Mouse (Mus musculus) embryo, embryonic 9.5 days (tissue): Measurements from ENCODE around the gene Oma1.

Experiments
- DNase-seq: peaks from one replicate; pipeline ENCODE4 v3.0.0-alpha.2; 2017; ENCODE audit errors: extremely low spot score

Oma1 gene

DNA sequence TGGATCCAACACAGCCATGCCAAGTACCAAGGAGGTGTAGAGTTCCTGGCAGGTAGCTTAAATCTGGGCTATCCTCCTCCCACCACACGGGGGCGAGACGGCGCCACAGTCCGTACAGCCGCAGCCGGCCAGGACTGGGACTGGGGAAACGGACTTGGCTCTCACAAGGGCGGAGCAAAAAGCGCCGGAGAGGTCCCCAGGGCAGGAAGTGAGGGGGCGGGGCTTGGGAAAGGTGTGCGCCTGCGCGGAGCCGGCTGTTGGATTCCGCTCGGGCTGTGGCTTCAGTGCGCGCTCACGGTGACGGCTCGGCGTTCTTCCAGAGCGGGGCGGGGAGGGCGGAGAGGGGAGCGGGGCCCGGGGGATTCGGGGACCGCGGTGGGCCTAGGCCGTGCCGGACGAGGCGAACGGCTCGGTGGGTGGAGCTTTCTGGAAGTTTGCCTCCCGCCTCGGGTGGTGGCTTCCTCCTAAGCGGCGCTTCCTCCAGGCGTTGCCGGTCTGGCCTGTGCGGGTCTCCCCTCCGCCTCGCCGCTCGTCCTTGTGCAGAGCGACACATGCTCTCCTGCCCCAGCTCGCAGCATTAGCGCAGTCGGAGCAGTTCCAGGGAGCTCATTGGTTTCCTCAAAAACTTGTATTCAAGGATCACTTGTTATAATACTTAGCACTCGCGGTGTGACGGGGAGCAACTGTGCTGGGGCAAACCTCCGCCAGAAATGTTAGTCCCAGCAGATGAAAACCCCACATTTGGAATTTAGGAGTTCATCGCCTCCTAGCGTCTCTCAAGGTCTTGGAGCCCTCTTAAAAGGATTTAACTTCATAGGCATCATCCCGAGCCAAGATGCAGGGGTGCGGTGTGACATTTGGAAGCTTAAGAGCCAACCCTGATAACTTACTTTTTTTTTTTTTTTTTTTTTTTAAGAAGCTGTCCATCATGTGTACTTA lies at the start of gene Oma1:
Gene Oma1 (plus strand): TSS at position 226 of the 939 bp plus-strand sequence.
- peak; percentile 99 for DNase-seq

DNA sequence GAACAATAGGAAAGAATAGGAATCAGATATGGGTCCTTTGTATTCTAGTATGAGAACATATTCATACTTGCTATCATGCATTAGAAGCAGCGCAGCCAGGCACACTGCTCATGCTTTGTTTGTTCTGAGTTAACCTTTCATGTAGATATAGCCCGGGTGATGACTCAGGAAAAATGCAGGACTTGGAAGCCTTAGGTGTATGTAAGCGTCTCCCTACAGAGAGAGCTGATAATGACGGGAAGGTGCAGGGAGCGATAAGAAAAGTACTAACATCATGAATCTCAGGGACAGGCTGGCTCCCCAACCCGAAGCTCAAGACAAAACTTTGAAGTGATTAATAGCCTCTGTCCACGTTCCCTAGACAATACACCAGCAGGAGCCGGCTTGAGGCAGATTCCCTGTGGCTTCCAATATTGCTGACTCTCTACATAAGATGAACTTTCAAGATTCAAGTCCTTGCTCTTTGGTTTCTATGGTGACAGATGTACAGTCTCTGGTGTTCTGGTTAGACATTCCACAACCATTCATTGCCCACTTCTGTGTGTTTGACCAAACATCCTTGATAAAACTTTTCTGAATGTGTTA lies 49.7 kb upstream of the Oma1 start:
- peak; percentile 34 for DNase-seq

DNA sequence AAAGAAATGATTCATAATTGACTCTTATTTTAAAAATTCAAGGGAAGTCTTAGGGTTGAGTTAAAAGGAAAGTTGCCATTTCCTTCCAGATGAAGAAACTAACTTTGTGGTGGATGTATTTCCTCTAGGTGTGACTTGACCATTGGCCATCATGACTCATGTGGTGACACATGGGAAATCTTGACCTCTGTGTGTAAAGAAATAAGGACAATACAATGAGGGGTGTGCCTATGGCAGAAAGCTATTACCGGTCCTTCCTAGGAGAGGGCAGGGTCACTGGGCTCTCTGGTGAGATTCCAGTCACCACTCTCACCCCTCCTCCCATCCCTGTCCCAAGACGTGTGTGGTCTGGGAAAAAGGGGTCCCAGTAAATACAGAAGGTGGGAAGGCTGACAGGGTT lies 48.4 kb upstream of the Oma1 start:
- DNase-seq = no peak

DNA sequence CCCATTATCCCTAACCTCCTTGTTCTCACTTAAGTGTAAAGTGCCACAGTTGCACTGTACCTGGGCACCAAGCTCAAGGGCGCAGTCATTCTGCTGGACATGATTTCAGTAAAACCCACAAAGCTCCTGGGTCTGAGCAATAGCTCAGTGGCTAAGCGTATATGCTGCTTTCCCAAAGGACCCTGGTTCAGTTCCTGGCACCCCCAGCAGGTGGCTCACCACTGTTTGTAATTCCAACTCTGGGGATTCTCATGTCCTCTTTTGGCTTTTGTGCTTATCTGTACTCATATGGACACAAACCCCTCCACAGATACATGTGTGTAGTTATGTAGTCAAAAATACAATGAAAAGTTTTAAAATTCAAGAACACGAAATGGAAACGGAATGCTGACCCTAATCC lies 44.3 kb upstream of the Oma1 start:
- no peak for DNase-seq

DNA sequence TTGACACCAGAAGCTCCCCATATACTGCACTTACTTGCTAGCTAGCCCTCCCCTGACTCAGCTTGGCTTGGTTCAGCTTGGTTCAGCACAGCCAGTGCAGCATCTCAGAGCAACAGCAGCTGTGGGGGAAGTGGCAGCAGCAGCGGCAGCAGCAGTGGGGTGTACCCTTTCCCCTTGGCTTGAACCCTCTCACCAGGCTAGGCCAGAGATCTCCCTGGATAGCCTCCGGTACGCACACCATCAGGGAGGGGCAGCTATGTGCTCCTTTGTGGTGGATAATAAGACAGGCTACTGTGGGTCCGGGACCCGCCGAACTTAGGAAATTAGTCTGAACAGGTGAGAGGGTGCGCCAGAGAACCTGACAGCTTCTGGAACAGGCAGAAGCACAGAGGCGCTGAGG lies 40.6 kb upstream of the Oma1 start:
- no peak for DNase-seq

GRCm38 (mm10) chr4:103288342-103288741 lies 25.3 kb upstream of the Oma1 start:
- no peak for DNase-seq

DNA sequence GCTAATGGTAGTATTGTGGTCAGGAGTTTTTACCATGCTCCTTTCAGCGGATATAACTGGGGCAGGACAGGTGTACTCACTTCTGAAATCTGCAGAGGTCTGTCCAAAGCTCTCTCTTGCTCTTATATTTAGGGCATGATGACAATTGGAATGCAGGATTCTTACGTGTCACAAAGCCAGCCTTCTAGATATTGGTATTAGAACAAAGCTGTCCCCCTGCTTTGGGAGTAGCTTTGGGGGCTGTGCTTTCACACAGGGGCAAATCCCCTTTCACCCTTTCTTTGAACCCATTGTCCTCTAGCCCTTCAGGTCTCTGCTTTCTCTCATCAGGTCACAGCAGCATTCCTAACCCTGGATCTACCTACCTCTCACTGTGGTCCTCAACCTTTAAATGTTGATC lies 22.8 kb upstream of the Oma1 start, which contains the start of gene 4921539E11Rik:
Gene 4921539E11Rik (minus strand): TSS at position 101 of the 400 bp plus-strand sequence.
- no peak for DNase-seq

GRCm38 (mm10) chr4:103299342-103299741 lies 14.3 kb upstream of the Oma1 start:
- no peak for DNase-seq

DNA sequence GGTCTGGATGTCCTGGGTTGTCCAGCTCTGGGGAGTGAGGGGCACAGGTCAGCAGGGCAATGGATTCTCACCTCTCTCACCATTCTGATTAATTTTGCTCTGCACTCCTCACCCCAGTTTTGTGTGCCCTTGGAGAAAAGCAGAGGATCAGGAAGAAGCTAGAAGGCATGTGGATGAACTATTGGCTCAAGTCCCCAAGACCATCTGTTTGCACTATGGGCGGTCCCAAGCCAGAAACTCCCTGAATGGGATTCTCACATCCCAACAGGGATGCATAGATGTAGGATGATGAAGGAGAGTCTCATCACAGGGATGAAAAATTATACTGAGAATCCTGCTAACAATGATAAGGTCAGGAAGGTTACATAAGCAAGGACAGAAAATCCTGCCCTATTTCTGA lies 9.8 kb upstream of the Oma1 start:
- DNase-seq = no peak

GRCm38 (mm10) chr4:103314526-103314910 lies 906 bp downstream of the Oma1 start:
- no peak for DNase-seq

GRCm38 (mm10) chr4:103315861-103316260 lies 2.2 kb downstream of the Oma1 start:
- no peak for DNase-seq

- no peak for DNase-seq
Measured at GRCm38 (mm10) chr4:103321461-103321860, 7.8 kb downstream of the Oma1 start.

- peak; percentile 22 for DNase-seq
Measured at GRCm38 (mm10) chr4:103324688-103325451, 11.3 kb downstream of the Oma1 start.

- no peak for DNase-seq
Measured at GRCm38 (mm10) chr4:103326994-103327393, 13.4 kb downstream of the Oma1 start.

DNA sequence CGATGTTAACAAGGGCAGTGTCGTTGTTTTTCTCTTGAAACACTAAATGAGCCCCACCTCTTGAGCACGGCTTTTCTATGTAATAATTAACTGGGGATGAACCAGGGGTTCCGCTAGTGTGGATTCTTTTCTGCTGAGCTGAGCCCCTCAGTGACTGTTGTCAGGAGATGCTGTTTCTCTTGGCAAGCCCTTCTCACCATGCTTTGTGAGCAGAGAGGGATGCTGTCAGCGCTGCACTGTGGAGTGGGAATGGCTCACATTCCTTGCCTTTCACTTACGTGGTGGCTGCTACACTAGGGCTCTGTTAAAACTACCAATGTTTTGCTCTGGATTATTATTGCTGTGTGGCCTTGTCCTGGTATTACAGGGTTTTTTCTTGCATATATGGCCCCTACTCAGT lies 15.7 kb downstream of the Oma1 start:
- DNase-seq = no peak

DNA sequence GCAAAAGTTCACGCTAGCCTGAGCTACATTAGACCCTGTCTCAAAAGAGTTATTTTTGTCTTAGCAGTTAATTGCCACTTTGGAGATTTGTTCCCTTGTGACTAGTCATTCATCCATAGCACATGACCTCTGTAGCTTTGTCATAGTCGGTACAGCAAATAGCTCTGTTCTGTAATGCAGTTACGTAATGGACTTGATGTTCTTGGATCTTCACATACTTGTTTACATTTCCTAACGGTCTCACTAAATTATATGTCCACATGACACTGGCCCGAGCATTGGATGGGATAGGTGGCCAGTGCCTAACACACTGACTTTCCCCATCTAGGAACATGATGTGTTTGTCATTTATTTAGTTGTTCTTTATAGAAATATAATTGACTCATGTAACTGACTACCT lies 21.5 kb downstream of the Oma1 start:
- DNase-seq = no peak

- DNase-seq = no peak
Measured at GRCm38 (mm10) chr4:103340726-103341125, 27.1 kb downstream of the Oma1 start.

DNA sequence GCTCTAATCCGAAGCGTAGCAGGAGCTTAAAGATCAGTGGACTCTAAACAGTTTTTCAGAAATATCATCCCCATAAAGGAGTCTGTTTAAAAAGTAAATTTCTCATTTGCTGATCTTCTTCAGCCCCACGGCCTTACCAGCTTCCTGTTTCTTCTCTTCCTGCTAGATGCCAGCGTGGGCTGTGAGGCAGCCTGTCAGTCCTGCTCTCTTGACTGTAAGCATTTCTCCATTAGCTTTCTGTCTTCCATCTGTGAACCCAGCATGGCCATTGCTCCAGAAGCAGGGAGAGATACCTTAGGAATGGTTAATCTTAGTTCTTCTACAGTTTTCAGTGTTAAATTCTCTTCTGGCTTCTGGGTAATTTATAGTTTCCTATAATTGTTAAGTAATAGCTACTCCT lies 28.0 kb downstream of the Oma1 start:
- DNase-seq = no peak

DNA sequence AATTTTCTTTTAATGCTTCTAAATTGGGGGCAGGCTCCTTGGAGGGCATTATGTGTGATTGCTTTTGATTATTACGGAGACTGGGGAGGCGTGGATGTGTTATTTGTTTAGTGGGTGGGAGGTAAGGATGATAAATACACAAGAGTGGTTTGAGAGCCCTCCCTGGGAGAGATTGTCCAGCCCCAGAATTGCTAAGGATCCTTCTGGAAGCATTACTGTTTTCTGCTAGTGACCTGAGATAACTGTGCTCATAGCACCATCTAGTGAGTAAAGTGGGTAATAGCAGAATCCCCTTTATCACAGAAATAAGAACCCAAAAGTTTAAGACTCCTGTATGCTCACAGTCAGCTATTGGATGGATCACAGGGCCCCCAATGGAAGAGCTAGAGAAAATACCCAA lies 32.4 kb downstream of the Oma1 start:
- DNase-seq = peak; percentile 36

GRCm38 (mm10) chr4:103346849-103347248 lies 33.2 kb downstream of the Oma1 start:
- no peak for DNase-seq

- DNase-seq = no peak
Measured at GRCm38 (mm10) chr4:103349219-103349618, 35.6 kb downstream of the Oma1 start.

DNA sequence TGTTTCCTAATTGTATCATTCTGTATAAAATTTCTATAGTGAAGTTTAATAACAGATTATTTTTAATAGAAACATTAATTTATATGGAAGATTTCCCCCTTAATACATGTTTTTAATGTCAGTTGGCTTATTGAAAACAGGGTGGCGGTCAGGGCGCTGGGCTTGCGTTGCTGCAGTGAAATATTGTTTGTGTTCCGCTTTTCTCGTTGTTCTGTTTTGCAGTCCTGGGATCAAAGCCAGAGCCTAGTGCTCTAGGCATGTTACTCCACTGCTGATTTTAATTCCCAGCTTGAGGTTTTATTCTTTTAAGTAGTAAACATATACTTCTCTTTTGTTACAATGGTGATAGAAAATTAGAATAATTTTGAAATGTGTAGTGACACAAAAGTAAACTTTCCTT lies 39.3 kb downstream of the Oma1 start:
- DNase-seq = no peak
